Mouse (Mus musculus): ENCODE data around the gene Scel. TPM values are rescaled to one million over a fixed set of nuclear protein-coding genes. Genes with fewer than 3 reads are reported as not detected.

The Scel gene
- polyA plus RNA-seq, 1 experiment, result not detected

DNA sequence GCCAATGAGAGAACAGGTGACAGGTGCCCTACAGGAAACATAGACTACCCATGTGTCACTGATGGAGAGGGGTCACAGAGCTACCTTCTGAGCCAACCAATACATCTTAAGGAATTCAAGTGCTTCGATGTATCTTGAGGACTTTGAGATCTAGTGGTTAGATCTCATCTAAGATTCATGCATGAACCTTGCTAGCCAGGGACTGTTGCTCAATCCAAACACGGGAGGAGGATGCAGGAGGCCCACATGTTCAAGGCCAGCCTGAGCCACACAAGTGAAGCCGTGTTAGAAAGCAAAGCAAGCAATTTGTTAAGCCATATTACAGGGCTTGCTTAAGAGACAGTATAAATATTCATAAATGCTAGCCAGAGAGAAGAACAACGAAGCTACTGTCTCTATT lies 38.8 kb downstream of the Scel start:
- no peak overlapping the region for H3K4me2 ChIP-seq (ENCODE audit: low read depth)
- no peak overlapping the region for H3ac ChIP-seq (ENCODE audit: control insufficient read depth, insufficient read length)
- no peak for TF ChIP-seq MYOG (IDR thresholded peaks at IDR 0.05; ENCODE audit: control insufficient read depth in 1 of 3, insufficient read depth in 1 of 3, insufficient read length in 2 of 3, low read depth in 2 of 3)
- no peak for TF ChIP-seq USF1 (IDR thresholded peaks at IDR 0.05; ENCODE audit: low read depth)
- no peak for TF ChIP-seq MAX (IDR thresholded peaks at IDR 0.05; ENCODE audit: low read depth)
- no peak for TF ChIP-seq POLR2AphosphoS2 (IDR thresholded peaks at IDR 0.05; ENCODE audit: insufficient read length, low read depth)
- TF ChIP-seq E2F4 (IDR thresholded peaks at IDR 0.05; ENCODE audit: insufficient read depth), result no peak
- no peak for TF ChIP-seq TCF3 (IDR thresholded peaks at IDR 0.05; ENCODE audit: insufficient read length, low read depth)
- TF ChIP-seq REST (IDR thresholded peaks at IDR 0.05; ENCODE audit: insufficient read depth, insufficient read length), result no peak
- TF ChIP-seq SRF (IDR thresholded peaks at IDR 0.05; ENCODE audit: control insufficient read depth, insufficient read length, low read depth), result no peak
- no peak for TF ChIP-seq MYOD1 (IDR thresholded peaks at IDR 0.05; ENCODE audit: control insufficient read depth in 1 of 3, insufficient read length in 2 of 3, low read depth in 2 of 3)
- TF ChIP-seq POLR2A (IDR thresholded peaks at IDR 0.05; ENCODE audit: insufficient read length, low read depth), result no peak
- TF ChIP-seq TCF12 (IDR thresholded peaks at IDR 0.05; ENCODE audit: insufficient read depth, poor library complexity, severe bottlenecking), result no peak
- no peak for TF ChIP-seq CEBPB (IDR thresholded peaks at IDR 0.05; ENCODE audit: insufficient read depth, poor library complexity, severe bottlenecking)
- H3K79me2 ChIP-seq (ENCODE audit: control insufficient read depth, insufficient read depth), result no peaks in the 10 kb centered on the region
- no peaks in the 10 kb centered on the region for H3K27me3 ChIP-seq (ENCODE audit: control insufficient read depth, insufficient read depth, insufficient read length)
- H3K36me3 ChIP-seq (ENCODE audit: control insufficient read depth, insufficient read depth), result no peaks in the 10 kb centered on the region
- H3K4me3 ChIP-seq, result no peak overlapping the region

DNA sequence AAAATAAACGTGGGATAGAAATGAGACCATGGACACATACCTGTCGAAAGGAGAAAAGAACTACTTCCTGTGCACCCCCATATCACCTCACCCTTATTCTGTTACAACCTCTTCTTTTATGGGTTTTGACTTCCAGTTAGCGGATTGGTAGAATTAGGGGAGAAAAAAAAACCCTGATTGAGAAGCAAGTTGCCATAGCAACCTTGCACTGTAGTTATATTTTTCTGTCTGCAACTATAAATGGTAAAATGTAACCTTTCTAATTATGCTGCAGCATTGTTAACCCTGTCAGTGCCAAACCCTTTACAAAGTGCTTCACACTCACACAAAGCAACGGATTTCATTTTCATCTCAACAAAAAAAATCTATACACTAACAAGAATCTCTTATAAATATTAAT lies 39.2 kb downstream of the Scel start:
- H3ac ChIP-seq (ENCODE audit: control insufficient read depth, insufficient read length), result no peak overlapping the region
- H3K4me3 ChIP-seq, result no peak overlapping the region
- no peaks in the 10 kb centered on the region for H3K79me2 ChIP-seq (ENCODE audit: control insufficient read depth, insufficient read depth)
- H3K27me3 ChIP-seq (ENCODE audit: control insufficient read depth, insufficient read depth, insufficient read length), result no peaks in the 10 kb centered on the region
- H3K4me2 ChIP-seq (ENCODE audit: low read depth), result no peak overlapping the region
- TF ChIP-seq CEBPB (IDR thresholded peaks at IDR 0.05; ENCODE audit: insufficient read depth, poor library complexity, severe bottlenecking), result no peak
- TF ChIP-seq USF1 (IDR thresholded peaks at IDR 0.05; ENCODE audit: low read depth), result no peak
- no peak for TF ChIP-seq REST (IDR thresholded peaks at IDR 0.05; ENCODE audit: insufficient read depth, insufficient read length)
- TF ChIP-seq TCF3 (IDR thresholded peaks at IDR 0.05; ENCODE audit: insufficient read length, low read depth), result no peak
- no peak for TF ChIP-seq SRF (IDR thresholded peaks at IDR 0.05; ENCODE audit: control insufficient read depth, insufficient read length, low read depth)
- no peak for TF ChIP-seq MYOG (IDR thresholded peaks at IDR 0.05; ENCODE audit: control insufficient read depth in 1 of 3, insufficient read depth in 1 of 3, insufficient read length in 2 of 3, low read depth in 2 of 3)
- no peak for TF ChIP-seq POLR2AphosphoS2 (IDR thresholded peaks at IDR 0.05; ENCODE audit: insufficient read length, low read depth)
- no peak for TF ChIP-seq TCF12 (IDR thresholded peaks at IDR 0.05; ENCODE audit: insufficient read depth, poor library complexity, severe bottlenecking)
- TF ChIP-seq E2F4 (IDR thresholded peaks at IDR 0.05; ENCODE audit: insufficient read depth), result no peak
- TF ChIP-seq MYOD1 (IDR thresholded peaks at IDR 0.05; ENCODE audit: control insufficient read depth in 1 of 3, insufficient read length in 2 of 3, low read depth in 2 of 3), result no peak
- H3K36me3 ChIP-seq (ENCODE audit: control insufficient read depth, insufficient read depth), result no peaks in the 10 kb centered on the region

DNA sequence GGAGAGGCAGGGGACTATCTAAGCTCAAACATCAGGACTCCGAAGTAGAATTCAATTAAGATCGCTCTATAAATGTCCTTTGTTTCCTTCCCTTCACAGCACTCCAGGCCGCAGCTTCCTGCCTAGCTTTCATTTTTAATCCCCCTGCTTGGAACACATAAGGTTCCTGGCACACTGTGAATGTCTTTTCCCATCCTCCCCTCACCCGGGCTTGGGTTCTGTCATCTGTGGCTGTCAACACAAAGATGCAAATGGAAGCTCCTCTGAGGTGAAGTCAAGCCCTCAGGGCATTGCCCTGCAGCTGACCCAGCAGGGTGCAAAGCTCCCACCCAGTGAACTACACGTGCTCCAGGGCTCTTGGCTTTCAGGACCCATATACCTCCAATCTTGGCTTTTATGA lies 43.5 kb downstream of the Scel start:
- no peak overlapping the region for H3ac ChIP-seq (ENCODE audit: control insufficient read depth, insufficient read length)
- TF ChIP-seq POLR2A (IDR thresholded peaks at IDR 0.05; ENCODE audit: insufficient read length, low read depth), result no peak
- no peak overlapping the region for H3K4me3 ChIP-seq

DNA sequence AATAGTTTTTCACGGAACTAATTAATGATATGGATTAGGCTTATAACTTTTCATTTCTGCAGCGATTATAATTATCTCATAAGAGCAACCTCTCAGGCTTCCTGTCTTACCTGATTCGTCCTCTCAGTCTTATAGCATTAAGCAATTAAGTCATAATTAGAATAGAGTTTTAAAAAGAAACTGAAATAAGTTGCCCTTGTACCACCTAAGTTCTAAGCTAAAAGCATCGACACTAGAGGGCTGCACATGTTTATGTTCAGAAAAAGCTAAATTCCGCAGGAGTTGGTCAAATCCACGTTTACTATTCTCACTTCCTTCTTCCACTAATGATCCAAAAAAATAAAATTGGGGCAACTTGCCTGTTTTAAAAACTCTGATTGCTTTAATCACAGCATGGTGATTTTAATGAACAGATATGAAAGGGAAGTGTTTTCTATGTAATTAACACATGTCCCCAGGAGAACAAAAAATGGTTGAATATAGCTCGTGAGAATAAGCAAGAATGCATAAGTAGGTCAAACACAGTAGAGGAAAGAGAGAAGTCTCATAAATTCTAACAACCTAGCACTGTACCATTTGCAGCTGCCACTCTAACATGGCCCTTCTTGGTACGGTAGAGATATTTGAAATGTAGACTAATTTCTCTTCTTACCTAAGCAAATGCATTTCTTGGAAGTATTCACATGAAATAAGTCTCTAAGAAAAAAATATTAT lies 48.4 kb downstream of the Scel start:
- Histone ChIP-seq H3K4me2 (ENCODE audit: low read depth) (no peak overlapping the region), H3K4me3 (no peak overlapping the region), H3K79me2 (ENCODE audit: control insufficient read depth, insufficient read depth) (no peaks in the 10 kb centered on the region), H3K27me3 (ENCODE audit: control insufficient read depth, insufficient read depth, insufficient read length) (no peaks in the 10 kb centered on the region), H3K36me3 (ENCODE audit: control insufficient read depth, insufficient read depth) (no peaks in the 10 kb centered on the region), H3ac (ENCODE audit: control insufficient read depth, insufficient read length) (no peak overlapping the region)
- TF ChIP-seq SRF (IDR thresholded peaks at IDR 0.05; ENCODE audit: control insufficient read depth, insufficient read length, low read depth), result no peak
- TF ChIP-seq TCF3 (IDR thresholded peaks at IDR 0.05; ENCODE audit: insufficient read length, low read depth), result no peak

More for the DNA sequence above, 43.5 kb downstream of the Scel start:
- no peaks in the 10 kb centered on the region for H3K36me3 ChIP-seq (ENCODE audit: control insufficient read depth, insufficient read depth)
- no peak overlapping the region for H3K4me2 ChIP-seq (ENCODE audit: low read depth)
- H3K79me2 ChIP-seq (ENCODE audit: control insufficient read depth, insufficient read depth), result no peaks in the 10 kb centered on the region
- no peaks in the 10 kb centered on the region for H3K27me3 ChIP-seq (ENCODE audit: control insufficient read depth, insufficient read depth, insufficient read length)

DNA sequence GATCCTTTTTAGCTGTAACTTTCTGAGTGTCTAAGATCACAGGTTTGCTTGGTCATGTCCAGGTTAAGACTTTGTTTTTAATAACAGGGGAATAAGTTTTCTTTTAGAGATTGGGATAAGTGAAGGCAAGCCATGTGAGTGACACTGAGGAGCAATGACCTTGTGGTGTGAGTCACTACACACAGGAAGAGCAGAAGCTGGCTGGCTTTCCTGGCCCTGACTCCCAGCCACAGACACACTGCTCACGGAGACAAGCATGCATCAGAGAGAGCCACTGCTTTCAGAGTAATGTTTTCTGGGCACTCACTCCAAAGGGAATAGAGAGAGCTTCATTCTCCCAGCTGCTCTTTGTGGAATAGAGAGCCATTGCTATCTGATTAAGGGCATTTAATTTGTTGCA lies 54.8 kb downstream of the Scel start:
- Histone ChIP-seq H3ac (ENCODE audit: control insufficient read depth, insufficient read length) (no peak overlapping the region), H3K79me2 (ENCODE audit: control insufficient read depth, insufficient read depth) (no peaks in the 10 kb centered on the region), H3K4me3 (no peak overlapping the region), H3K36me3 (ENCODE audit: control insufficient read depth, insufficient read depth) (no peaks in the 10 kb centered on the region), H3K4me2 (ENCODE audit: low read depth) (no peak overlapping the region), H3K27me3 (ENCODE audit: control insufficient read depth, insufficient read depth, insufficient read length) (no peaks in the 10 kb centered on the region)
- TF ChIP-seq SRF (IDR thresholded peaks at IDR 0.05; ENCODE audit: control insufficient read depth, insufficient read length, low read depth) (no peak), TCF3 (IDR thresholded peaks at IDR 0.05; ENCODE audit: insufficient read length, low read depth) (no peak), TCF12 (IDR thresholded peaks at IDR 0.05; ENCODE audit: insufficient read depth, poor library complexity, severe bottlenecking) (no peak), CEBPB (IDR thresholded peaks at IDR 0.05; ENCODE audit: insufficient read depth, poor library complexity, severe bottlenecking) (no peak), REST (IDR thresholded peaks at IDR 0.05; ENCODE audit: insufficient read depth, insufficient read length) (no peak), MYOD1 (IDR thresholded peaks at IDR 0.05; ENCODE audit: control insufficient read depth in 1 of 3, insufficient read length in 2 of 3, low read depth in 2 of 3) (no peak)
